Mouse (Mus musculus) lung, postnatal 0 days (tissue): ENCODE data around the gene Brd3os.

ENCODE experiments used
- CTCF ChIP-seq: IDR thresholded peaks from 2 replicates; pipeline ENCODE4 v1.5.1; 2016; ENCODE audit warnings: antibody characterized with exemption, mild to moderate bottlenecking
- EP300 ChIP-seq: IDR thresholded peaks from 2 replicates; pipeline ENCODE4 v1.6.1; 2016; ENCODE audit warnings: antibody characterized with exemption, mild to moderate bottlenecking, control low read depth

GRCm38 (mm10) chr2:27460163-27460562 is 18.0 kb downstream of the Brd3os start:
- TF ChIP-seq EP300 (no peak), CTCF (no peak)
